Mouse (Mus musculus): ENCODE data around the gene Enpep.

Enpep gene

DNA sequence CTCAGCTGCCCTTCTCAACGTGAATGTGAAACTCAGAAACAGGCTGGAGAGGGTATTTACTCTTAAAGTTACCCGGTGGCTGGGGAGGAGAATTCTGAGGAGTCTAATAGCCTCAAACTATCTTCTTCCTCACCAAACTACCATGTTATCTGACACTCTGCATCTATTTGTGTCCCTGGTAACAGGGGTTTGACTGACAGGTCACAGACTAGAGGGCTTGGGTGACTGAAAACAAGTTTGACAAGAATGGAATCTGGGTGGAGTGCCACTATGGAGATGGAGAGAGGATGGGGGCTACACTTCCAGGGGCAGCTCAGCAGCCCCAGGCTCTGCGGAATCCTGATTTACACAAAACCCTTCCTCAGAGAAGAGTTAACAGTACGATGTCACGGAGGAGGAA lies 105.2 kb downstream of the Enpep start:
- no peak for DNase-seq

DNA sequence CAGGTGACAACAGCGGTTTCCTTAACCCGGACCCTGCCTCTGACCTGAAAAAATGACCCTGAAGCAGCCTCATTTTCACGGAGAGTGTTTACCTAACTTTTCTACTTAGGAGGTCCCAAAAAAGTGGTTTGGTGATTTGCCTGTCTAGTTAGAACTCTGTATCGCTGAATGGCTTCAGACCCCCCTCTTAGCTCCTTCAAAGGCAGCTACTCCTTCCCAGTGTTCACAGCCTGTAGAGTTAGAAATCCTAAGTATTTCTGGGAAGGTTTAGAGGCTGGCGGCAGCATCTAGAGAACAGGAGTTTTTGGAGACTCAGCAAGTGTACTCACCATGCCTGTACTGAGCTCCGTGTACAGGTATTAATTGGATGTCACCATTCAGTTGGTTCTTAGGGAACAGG lies 105.8 kb downstream of the Enpep start:
- no peak for DNase-seq

DNA sequence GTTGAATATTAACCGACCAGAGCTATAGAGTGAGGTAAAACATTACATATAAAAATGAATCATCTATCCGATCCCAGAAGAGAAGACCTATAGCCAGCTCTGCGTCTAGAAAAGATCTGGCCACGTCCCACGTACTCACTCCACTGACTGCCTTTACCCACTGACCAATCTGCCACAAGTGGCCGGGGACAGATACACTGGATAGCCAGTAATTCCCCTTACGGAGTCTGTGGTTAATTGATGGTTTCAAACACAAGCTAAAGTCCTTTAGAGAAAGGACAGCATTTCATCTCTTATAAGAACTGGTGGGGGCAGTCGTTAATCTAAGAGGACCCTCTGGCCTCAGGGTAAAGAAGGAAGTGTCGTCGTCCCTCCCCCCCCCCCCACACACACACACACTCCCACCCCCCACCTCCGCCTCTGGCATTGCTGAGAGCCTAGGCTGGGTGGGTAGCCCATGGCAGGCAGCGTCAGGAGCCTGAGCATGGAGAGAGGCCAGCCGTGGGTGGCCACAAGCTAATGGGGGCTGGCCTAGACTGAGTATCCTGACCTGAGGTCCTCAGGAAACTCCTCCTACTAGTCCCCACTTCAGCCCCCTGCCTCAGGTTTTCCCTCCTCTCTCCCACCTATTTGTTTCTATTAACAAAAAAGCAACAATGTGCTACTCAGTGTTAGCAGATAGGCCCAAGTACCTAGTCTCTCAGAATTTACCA lies 106.8 kb downstream of the Enpep start:
- no peak for DNase-seq

DNA sequence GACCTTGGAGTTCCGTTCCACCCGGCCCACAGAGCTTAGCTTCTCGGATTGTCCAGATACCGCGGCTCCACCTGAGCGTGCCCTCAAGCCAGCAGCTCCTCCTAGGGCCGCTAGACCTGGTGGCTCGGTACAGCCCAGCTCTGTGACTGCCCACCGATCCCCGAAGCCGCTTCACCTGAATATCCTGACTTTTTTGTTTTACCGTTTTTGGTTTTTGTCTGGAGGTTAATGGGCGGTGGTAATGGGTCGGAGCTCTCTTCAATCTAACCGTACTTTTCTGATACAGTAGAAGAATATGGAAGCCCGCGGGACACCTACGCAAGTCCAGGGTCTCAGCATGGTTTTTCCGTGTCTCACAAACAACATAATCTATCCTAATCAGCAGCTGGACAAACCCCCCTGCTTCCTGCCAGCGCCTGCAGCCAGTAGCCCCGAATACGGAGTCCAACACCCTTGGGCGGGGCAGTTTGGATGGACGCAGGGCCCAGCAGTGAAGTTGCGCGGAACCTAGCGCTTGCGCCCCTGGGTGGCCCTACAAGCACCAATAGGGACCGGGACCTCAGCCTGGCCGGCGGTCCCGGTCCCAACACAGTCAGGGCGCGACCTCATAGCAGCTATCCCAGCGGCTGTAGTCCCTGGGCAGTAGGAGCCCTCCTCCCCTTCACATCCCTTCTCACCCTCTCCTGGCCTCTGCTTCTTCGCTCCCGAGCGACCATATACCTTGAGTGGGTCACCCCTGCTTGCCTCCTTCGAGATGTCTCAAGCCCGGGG lies 107.5 kb downstream of the Enpep start:
- no peak for DNase-seq

DNA sequence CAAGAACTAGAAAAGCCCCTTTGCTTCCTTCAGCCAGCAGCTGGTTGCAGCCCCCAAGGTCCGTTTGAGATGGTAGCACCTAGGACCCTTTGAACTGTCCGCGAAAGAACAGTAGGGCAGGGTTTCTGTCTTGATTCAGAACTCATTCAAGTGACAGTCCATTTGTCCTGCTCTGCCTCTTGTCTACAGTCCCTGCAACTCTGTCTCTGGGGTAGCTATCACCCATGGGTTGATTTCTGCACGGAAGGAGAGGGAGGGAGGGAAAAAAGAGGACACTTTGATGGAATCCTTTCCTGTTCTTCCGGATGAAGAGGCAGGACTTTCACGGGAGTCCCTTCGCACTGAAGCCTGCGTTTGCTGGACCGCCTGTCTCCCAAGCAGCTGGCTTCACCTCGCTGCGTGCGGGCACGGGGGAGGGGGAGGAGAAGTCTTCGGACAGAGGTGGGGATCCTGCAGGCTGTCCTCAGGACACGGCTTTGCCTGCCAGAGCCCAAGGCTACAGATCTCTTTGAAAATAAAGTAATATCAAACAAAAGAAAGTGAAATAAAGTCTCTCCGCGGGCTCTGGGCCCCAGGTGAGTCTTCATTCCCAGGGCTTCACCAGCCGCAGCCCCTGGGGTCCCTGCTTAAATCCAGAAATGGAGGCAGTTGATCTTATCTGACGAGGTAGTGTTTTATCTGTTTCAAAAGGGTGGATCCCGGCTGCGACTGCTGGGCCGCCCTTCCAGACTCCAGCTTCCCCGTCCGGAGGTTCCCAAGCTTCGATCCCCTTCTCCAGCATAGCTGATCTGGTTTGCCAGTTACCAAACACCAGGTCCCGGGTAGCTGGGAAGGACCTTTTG lies 108.3 kb downstream of the Enpep start:
- no peak for DNase-seq

DNA sequence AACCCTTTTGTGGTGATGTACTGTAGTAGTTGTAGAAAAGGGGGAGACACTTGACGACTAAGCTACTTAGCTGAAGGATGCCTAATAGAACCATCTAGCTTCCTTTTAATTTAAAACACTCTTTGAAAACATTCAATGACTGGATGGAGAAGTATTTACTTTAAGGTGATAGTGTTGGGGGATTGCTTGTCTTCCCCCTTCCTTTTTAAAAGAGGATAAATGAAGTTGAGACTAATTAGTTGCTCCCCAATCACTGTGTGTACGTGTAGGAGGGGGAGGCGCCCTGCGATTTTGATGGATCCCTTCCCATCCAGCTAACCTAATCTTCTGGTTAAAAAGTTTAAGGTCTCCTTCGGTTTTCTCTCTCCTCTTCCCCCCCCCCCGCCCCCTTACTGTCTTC lies 109.1 kb downstream of the Enpep start:
- no peak for DNase-seq

DNA sequence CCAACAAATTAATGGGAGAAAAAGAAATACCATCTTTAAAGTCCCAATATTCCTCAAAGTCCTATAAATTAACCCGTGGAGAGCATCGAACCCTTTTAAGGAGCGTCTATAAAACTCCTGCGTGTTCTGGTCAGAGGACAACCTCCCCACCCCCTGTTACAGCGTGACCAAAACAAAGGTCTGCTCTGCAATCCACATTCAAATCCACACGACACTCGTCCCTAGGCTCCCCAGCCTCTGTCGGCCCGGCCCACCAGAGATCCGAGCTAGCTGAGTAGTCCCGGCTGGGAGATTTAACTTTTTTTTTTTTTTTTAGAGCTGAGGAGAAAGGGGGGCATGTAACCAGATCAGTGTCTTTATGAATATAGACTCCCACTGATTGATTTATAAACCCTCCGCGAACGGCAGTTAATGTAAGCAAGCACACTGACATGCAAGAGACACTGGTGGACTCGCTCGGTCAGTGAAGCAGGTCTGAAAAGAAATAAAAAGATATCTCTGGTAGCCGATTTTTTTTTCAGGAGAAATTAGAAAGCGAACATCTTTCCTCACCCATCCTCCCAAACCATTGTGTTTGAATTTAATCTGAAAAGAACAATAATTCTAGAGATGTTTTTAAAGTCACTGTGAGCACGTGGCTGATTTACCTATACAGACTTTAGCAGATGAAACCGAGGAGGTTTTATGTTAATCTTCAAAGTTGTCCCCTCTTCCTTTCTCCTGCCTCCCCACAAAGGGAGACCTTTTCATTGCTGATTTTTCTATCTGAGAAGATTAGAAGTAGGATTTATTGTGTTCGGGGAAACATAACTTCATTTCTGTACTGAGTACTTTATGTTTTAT lies 109.9 kb downstream of the Enpep start:
- DNase-seq = no peak

DNA sequence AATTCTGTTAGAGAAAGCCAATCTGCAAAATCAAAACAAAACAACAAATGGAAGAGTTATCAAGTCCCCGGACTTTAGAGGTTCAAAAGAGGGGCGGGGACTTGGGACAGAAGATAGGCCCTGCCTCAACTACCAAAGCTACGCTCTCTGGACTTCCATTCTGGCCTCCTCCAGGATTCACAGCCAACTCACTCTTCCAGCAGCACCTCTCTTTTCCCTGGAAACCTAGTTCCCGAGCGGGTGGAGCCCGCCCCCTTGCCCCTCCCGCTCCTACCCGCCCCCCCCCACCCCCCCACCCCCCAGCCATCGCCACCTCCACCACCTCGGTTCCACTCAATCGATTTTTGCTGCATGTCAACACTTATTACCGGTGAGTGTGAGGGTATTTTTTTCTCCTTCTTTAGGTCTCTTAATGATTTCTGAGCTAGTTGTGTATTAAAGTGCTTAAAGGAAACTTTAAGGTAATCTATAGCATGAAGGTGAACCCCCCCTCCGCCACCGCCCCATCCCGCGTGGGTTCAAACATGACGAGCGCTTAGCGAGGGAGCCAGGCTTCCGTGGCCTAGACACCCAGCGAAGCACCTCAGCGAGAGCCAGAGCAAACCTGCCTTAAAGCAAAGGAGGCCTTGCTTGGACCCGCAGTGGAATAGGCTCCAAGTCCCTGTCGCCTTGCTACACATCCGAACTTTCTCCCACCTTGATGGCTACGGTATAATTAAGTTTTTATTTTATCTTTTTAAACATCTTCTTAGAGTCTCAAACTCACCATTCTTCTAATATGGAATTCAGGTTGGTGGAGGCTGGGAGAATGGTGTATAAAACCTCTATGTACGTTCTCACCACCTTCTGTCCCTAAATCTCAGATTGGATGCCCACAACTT lies 110.9 kb downstream of the Enpep start:
- DNase-seq = no peak

DNA sequence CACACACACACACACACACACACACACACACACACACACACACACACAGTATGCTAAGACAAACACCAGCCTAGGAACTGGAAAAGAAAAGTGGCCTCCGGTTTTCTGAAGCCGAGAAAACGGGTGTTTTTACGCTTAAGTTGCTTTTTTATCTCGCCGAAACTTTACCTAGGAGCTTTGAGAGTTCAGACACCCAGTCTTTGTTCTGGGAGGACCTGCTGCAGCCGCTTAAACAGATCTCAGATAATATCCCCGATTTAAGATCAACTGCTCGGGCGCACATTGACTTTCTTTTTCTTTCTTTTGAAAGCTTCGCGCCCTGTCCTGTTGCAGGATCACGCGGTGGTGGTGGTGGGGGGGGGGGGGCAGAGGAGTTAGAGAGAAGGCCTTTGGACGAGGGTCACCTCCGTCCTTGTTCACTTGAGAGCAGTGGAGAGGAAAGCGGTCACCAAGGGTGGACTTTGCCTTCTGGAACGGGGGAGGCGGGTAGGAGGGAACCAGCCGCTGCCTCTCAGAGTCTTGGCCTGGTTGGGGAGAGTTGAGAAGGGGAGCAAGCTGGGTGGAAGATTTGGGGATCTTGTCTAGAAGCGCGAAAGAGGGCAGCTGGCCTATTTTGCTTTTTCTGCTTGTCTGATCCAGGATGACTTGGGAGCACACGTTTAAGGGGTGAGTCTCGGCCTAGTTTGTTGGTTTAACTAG lies 111.7 kb downstream of the Enpep start:
- DNase-seq = no peak

DNA sequence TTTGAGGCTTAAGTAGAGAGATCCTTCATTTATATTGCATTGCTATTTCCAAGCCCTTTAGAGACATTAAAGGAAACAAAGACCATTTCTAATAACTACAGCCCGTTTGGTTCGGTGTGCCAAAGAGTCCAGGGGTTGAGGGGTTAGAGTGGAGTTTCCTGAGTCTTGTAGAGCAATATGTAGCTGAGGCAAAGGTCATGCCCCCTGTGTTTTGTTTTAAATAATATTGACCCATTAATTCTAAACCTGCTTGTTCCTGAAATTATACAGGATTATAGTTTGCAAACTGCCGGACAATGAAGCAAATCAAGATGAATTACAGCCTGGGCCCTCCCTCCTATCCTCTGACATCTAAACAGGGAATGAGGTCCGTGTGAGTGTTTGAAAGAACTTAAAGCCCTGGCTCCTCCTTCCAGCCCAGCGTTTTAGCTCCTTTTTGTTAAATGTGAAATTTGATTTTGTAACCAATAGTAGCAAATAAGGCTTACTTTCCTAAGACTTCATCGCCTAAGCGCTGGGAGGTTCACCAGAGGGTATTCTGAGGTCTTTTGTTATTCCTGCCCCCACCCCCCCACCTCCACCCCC lies 112.3 kb downstream of the Enpep start:
- DNase-seq = no peak
